Mouse (Mus musculus): ENCODE results near the gene Zfp58. TPM values are rescaled to one million over a fixed set of nuclear protein-coding genes. Genes with fewer than 3 reads are reported as not detected.
"Not testable (repeated sequence)": the region's sequence is repeated elsewhere in the genome, so short reads cannot be mapped to it uniquely, and the experiment has no call there.

Zfp58 gene
- 7.6 and 8.1 TPM in 2 replicates for total RNA-seq (2021)
- long read RNA-seq, partial matches to known transcripts = 1 of 5 reads
- long read RNA-seq, other reads (novel, unspliced or antisense) = 2 of 5 reads

- DNase-seq = peak; percentile 62
Observed at GRCm38 (mm10) chr13:67500084-67500719, at the start of gene Zfp58. Gene Zfp58, minus strand, starts transcription at chr13:67500555.

DNA sequence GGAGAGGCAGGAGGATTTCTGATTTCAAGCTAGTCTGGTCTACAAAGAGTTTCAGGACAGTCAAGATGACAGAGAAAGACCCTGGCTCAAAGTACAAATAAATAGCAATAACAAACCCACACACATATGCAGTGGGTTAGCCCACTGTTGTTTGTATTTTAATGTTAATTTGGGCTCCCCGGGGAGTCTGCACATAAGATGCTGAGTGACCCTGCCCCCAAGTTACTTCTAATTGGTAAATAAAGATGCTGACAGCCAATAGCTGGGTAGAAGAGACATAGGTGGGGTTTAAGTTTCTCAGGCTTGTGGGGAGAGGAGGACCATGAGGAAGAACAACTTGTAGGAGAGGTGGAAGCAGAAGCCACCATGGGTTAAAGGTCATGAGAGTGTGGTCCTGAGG, 45.6 kb upstream of the Zfp58 start:
- no peak for DNase-seq

DNA sequence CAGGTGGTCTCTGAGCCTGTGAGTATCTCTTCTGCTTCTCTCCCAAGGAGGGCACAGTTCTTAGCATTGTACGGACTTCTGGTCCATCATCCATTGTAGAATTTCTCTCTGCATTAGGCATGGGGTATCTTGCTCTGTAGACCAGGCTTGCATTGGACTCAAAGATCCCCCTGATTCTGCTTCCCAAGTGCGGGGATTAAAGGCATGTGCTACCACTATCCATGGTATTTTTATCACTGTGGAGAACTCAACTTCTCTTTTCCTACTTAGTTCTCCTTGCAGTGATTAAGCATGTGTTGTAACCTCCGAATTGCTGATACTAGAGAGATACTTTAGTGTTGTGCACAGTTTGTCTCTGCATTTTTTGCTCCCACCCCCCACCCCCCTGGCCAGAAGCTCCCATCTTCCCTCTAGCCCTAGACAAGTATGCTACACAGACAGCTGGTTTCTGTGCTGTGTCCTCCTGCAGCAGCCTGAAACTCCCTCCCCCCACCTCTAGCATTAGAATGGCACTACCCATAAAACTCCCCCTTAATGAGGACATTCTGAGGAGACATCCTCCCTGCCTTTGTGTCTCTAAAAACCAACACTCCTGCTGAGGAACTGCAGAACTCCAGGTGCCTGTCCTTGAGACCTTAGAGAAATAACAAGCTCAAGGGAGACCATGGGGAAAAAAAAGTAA, 26.8 kb upstream of the Zfp58 start:
- no peak for DNase-seq

- peak; percentile 85 for DNase-seq
Observed at GRCm38 (mm10) chr13:67525753-67526410, 25.5 kb upstream of the Zfp58 start, which contains the start of the genes Gm26965 and Zfp87. Gene Gm26965, minus strand, starts transcription at chr13:67526151. Gene Zfp87, minus strand, starts transcription at chr13:67526177.

DNA sequence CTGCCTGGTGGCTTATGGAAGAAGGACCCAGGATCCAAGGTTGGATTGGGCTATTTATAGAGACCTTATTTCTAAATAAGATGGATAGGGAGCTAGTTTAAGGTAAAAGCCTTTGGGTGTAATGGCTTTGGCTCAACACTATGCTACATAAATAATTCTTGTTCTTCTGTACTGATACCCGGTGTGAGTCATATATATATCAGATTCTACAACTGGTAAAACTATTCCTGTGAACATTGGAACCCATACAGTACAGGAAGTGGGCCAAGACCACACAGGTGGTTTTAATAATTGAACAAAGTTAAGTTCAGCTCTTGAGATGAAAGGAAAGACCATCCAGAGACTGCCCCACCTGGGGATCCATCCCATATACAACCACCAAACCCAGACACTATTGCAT, 553 bp upstream of the Zfp58 start:
- no peak for DNase-seq

DNA sequence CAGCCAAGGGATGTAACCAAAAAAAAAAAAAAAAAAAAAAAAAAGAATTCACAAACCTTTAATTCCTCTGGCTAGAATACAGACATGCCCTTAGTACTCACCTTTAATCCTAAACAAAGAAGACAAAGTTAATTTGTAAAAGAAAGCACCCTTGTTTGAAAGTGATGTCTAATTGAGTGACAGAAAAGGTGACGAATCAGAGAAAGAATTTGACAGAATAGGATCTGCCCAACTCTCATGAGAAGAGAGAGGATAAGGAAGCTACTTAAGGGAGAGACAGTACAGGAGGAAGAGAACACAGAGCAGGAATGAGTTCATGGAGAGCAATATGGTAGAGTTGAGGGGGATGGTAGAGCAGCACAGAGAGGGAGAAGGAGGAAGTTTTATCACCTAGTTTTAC, 4.7 kb downstream of the Zfp58 start:
- DNase-seq = no peak

GRCm38 (mm10) chr13:67484424-67484811, 15.9 kb downstream of the Zfp58 start:
- DNase-seq = no peak

GRCm38 (mm10) chr13:67483625-67484423, 16.5 kb downstream of the Zfp58 start, which contains the start of gene Zfp874b:
Gene Zfp874b, minus strand, starts transcription at chr13:67484258.
- peak; percentile 71 for DNase-seq

GRCm38 (mm10) chr13:67481528-67481927, 18.8 kb downstream of the Zfp58 start:
- no peak for DNase-seq

GRCm38 (mm10) chr13:67469274-67469673, 31.1 kb downstream of the Zfp58 start:
- DNase-seq = no peak

- DNase-seq = not testable (repeated sequence)
Observed at GRCm38 (mm10) chr13:67463506-67464185, 36.7 kb downstream of the Zfp58 start.

DNA sequence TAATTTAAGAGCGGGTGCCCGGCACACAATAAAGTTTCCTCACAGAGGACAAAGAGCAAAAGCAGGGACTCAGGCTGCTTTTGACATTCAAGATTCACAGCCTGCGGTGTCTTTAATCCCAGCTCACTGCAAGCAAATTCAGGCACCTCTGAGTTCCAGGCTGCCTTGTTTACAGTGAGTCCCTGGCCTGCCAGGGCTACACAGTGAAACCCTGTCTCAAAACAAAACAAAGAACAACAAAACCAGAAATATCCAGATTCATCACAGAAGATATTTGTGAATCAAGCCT, 48.4 kb downstream of the Zfp58 start:
- DNase-seq = no peak

GRCm38 (mm10) chr13:67451172-67452020, 49.0 kb downstream of the Zfp58 start, which contains the start of gene Zfp874a:
Gene Zfp874a, minus strand, starts transcription at chr13:67451624.
- peak; percentile 83 for DNase-seq

Other genes starting within 250 kb of the Zfp58 start
- gene Zfp458, start 222.1 kb downstream of the Zfp58 start, total RNA-seq (2021) = 4.0 and 5.8 TPM in 2 replicates
- gene Zfp457, start 194.1 kb downstream of the Zfp58 start, total RNA-seq (2021) = 3.7 and 5.8 TPM in 2 replicates
- gene Zfp595, start 168.0 kb downstream of the Zfp58 start, total RNA-seq (2021) = 6.2 and 7.4 TPM in 2 replicates
- gene Gm28044, start 140.0 kb downstream of the Zfp58 start, total RNA-seq (2021) = 1.2 TPM in 1 of 2 replicates, not detected in the other
- 4.1 and 4.9 TPM in 2 replicates for gene Zfp953, start 139.9 kb downstream of the Zfp58 start, total RNA-seq (2021)
- 2.2 TPM in 1 of 2 replicates, not detected in the other for gene Gm28041, start 124.8 kb downstream of the Zfp58 start, total RNA-seq (2021)
- 1.3 and 2.5 TPM in 2 replicates for gene Zfp456, start 124.7 kb downstream of the Zfp58 start, total RNA-seq (2021)
- gene Zfp429, start 100.7 kb downstream of the Zfp58 start, total RNA-seq (2021) = 4.4 and 6.1 TPM in 2 replicates
- 0.62 and 1.8 TPM in 2 replicates for gene Zfp459, start 79.1 kb downstream of the Zfp58 start, total RNA-seq (2021)
- gene Zfp874a, start 48.9 kb downstream of the Zfp58 start, total RNA-seq (2021) = 19.0 and 23.5 TPM in 2 replicates
- 15.9 and 18.7 TPM in 2 replicates for gene Zfp874b, start 16.3 kb downstream of the Zfp58 start, total RNA-seq (2021)
- not detected in 2 replicates for gene Gm26965, start 25.6 kb upstream of the Zfp58 start, total RNA-seq (2021)
- 18.0 and 19.8 TPM in 2 replicates for gene Zfp87, start 25.6 kb upstream of the Zfp58 start, total RNA-seq (2021)
- gene Zfp748, start 53.3 kb upstream of the Zfp58 start, total RNA-seq (2021) = 8.6 and 8.9 TPM in 2 replicates
- gene Zfp729b, start 109.2 kb upstream of the Zfp58 start, total RNA-seq (2021) = 8.3 and 9.5 TPM in 2 replicates
- 1.4 TPM in 1 of 2 replicates, not detected in the other for gene Gm49345, start 137.2 kb upstream of the Zfp58 start, total RNA-seq (2021)
- 5.5 and 7.7 TPM in 2 replicates for gene Zfp729a, start 137.2 kb upstream of the Zfp58 start, total RNA-seq (2021)
- gene Zfp738, start 186.5 kb upstream of the Zfp58 start, total RNA-seq (2021) = 11.1 and 15.0 TPM in 2 replicates
- 9.4 and 13.7 TPM in 2 replicates for gene Zfp65, start 228.6 kb upstream of the Zfp58 start, total RNA-seq (2021)